Mouse (Mus musculus) cerebellum, postnatal 25 days (tissue): ENCODE measurements around the gene 4933415A04Rik.

Source experiments
- DNase-seq, 2 experiments: peaks; one replicate each; pipeline ENCODE4 v3.0.0; 2021; ENCODE audit warnings: mixed read lengths in 2 of 2

4933415A04Rik gene

DNA sequence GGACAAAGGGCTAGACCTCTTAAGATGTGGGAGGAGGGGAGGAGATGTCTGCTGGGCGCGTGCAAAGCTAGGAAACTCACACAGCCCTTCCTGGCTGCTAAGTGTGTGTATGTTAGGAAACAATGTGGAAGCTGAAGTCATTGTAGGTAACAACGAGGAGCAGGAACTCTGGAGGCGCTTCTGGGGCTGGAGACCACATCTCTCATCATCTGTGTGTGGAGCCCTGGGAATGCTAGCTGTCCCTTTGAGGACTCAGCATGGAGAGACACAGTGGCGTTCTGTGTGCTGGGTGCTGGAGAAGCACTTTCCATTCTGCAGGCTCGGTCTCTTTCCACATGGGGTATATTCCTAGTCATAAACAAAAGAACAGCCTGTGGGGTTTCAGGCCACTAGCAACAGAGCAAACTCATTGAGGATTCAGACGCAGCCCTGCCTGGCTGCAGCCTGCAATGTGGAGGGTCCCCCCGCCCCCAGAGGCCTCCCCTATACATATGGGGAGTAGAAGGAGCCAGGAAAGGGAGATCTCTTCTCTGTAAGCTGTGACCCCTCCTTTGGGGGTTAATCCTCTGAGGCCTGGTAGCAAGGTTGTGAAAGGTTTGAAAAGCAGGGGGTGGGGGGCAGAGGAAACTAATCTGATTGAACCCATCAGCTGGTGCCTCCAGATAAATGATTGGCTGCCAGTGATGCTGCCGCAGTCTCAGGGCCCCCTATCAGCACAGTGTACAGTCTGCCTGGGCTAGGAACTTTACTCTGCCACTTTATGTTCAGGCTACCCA is 11.3 kb upstream of the 4933415A04Rik start:
- no peak for DNase-seq

DNA sequence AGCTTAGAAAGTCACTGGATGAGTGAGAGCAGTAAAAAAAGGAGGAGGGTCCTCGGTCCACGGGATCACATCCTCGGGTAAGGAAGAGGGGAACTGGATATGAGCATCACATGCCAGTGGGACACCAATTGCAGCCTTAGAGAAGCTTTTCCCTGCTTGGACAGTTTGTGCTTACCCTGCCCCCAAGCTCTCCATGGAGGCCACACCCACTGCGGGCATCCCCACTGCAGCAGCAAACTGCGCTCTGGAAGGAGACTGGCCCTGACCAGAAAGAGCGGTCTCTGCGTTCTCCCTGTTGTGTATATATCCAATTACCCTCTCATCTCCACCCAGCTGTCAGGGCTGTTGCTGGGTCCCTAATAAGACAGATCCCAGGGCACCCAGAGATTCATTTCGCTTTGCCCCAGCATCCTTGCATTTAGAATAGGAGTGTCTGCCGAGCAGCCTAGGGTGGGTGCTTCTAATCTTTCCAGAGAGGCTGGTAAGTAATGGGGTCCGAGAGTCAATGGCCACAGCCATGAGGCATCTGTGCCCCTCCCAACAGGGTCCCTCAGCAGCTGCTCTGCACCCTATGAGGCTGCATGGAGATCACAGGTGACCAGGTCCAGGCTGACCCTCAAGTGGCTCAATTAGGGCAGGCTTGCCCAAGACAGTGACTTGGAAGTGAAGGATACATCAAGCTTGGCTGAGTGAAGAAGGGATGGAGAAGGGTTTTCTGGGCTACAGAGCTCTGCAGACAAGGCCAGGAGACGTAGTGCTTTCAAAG is 8.9 kb upstream of the 4933415A04Rik start:
- no peak for DNase-seq

GRCm38 (mm10) chr11:43585211-43586005 is 1.4 kb upstream of the 4933415A04Rik start:
- peak; percentile 34 to 45 for DNase-seq

DNA sequence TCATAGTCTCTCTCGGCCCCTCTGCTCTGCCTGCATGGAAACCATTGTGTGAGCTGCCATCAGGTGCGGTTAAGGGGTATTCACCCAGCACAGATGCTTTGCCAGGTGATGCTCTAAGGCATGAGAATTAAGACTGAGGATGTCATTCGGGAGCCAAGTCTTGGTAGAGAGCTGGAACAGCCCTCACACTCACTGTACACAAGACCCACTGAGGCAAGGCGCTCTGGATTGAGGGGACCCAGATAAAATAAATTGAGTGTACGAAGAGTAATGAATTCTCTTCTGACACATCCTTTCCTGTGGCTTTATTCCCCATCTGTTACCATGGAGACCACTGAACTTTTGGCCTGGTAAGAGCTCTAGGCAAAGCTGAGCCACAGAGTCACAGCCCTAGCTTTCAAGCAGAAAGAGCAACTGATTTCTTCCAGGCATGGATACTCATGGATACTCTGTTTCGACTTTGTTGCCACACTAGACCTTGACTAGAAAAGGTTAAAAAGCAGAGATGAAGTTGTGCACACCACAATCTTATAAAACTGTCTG is 2.8 kb downstream of the 4933415A04Rik start:
- no peak for DNase-seq

- DNase-seq: no peak
These were observed 14.6 kb downstream of the 4933415A04Rik start, which contains the start of gene Fabp6 for GRCm38 (mm10) chr11:43601440-43601839. Gene Fabp6 (minus strand): TSS chr11:43601540.

DNA sequence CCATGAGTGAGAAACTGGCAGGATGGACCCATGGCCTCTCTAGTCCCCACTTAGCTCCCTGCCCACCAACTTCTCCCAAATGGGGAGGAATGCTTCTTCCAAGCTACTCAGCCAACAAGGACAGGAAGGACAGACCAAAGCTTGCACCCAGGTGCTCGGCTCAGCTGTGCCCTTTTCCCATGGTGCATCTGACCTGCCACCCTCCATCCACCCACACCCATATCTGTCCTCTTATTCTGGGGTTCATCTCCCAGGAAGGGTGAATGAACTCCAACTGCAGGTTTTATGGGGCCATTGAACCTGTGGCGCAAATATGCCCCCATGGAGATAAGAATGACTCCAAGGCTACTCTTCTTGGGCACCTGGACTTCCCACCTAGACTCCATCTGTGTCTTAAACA is 17.4 kb downstream of the 4933415A04Rik start:
- DNase-seq: no peak

GRCm38 (mm10) chr11:43604891-43605290 is 18.1 kb downstream of the 4933415A04Rik start:
- DNase-seq: no peak

DNA sequence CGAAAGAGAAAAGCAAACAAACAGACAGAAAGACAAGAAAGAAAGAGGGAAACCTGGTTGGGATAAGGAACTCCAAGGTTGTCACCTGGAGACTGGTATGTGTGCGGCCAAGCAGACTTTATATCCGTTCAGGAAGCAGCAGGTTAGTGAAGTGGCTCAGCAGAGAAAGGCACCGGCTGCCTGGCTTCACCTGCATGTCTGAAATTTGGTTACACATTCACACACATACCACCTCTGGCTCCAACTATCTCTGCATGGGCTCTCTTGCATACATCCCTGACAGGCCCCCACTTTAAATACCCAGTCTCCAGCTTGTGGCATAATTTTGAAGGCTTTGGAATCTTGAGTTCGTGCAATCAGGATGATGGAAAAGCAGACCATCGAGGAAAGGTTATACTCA is 19.0 kb downstream of the 4933415A04Rik start:
- DNase-seq: no peak

DNA sequence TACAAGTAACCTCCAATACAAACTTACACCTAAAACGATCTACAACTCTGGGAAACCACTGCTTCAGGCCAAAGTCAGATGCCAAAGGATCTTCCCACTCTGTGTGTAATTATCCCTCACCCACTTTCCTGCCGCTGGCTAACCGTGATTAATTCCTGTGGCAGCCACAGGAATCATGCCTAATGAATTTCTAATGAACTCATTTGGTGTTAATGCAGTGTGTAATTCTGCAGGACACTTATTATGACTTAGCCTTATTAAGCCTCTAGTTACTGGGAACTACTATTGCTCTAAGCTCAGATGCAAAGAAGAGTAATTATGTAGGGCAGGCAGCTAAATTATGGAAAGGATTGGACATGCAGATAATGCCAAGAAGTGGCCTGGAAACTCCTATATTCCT is 21.6 kb downstream of the 4933415A04Rik start:
- no peak for DNase-seq

DNA sequence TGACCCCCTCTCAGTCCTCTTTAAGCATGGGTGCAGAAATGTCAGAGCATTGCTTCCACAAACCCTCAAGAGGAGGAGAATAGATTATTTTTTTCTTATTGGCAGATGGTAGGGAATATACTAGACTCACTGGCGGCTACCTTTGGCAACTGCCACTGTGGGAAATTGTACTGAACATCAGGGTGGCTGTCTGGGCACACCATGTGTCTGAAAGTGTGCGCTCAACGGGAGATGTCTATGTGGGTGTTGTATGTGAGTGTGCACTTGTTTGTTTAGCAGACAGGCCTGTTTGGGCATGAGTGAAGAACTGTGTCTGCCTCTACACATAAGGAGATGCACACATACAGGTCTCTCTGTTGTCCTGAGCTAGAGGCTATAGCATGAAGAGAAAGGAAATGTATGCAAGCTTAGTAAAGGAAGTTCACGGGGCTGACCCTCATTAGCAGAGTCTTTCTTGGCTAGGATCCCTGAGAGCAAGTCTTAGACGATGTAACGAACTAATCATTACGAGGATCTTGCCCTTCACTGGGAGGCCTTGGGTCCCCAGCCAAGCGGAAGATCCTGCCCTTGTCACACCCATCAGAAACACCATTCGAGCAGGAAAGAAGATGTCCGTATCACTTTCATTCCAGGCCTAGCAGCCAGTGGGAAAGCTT is 23.3 kb downstream of the 4933415A04Rik start:
- DNase-seq: no peak

GRCm38 (mm10) chr11:43610662-43611033 is 23.8 kb downstream of the 4933415A04Rik start:
- no peak for DNase-seq

GRCm38 (mm10) chr11:43612834-43613488 is 26.1 kb downstream of the 4933415A04Rik start:
- DNase-seq: peak; percentile 84 to 92

GRCm38 (mm10) chr11:43617924-43618323 is 31.1 kb downstream of the 4933415A04Rik start:
- DNase-seq: no peak

DNA sequence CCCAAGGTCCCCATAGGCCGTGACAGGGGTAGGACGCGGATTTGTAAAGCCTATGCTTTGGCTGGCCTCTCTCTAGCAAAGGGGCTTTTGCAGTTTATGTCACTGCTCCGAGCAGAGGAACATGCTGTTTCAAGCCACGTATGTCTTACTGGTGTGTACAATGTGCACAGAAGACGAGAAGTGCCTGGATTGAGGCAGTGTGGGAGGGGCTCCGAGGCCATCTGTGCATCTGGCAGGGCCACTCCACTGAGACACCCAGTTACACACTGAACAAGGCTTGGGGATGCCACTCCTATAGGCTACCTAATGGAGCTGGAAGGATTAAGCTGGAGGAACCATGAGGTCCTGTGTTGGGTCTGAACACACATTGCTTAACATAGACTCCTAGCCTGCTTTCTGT is 31.6 kb downstream of the 4933415A04Rik start:
- peak; percentile 53 to 65 for DNase-seq

- no peak for DNase-seq
These were observed 34.9 kb downstream of the 4933415A04Rik start for GRCm38 (mm10) chr11:43621769-43622168.

GRCm38 (mm10) chr11:43624341-43624740 is 37.5 kb downstream of the 4933415A04Rik start:
- peak in 1 of 2 experiments; percentile 22 for DNase-seq

DNA sequence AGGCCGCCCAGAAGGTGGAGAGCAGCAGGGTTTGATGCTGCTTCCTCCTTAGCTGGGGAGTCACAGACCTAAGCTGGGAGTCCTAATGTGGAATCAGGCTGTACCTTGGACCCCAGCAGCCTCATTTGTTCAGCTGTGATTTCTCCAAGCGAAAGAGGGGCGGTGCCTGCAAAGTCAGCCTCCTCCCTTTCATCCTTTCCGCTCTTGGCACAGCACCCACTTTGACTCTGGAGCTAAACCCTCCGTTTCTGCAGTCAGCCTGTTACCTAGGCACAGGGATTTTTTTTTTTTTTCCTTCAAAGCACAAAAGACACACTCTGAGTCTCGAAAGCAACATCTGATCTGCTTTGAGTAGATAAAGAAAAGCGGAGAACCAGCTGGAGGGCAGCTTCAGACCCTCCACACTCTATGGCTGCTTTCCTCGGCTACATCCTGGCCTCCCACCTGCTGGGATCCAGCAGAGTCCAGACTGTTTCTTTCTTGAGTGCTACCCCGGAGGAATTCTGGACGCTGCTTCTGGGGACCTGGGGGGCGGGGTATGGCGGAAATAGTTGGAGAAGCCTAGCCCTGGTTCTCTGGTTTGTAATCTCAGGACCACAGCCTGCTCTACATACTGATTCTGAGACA is 39.6 kb downstream of the 4933415A04Rik start:
- DNase-seq: peak; percentile 63 to 76

DNA sequence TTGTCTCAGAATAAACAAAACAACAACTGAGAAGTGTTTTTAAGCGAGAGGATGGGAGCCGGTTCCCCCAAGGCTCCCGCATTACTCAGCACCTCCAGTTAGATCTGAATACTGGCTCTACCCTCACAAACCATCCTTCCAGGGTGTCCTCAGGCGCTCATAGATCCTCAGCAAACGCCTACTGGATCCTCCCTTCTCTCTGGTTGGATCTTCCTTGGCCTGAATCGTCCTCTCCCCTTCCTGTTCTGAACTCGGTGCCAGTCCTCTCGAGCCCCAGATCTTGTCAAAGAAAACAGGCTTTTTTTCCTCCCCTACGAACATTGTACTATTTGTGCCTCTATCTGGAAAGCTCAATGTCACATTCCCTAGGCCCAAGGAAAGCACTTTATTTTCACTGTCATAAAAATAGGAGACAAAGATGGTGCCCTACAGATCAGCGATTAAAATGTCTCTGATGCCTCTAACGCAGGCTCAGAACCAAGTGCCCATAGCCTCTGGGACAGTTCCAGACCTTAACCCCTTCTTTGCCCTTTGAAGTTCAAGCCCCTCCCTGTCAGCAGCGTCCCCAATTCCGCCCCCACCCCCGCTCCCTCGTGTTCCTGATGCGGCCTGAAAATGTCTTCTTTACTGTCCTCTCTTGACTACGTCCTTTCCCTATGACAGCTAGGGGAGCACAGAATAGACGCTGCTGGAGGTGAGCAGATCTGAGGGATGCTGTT is 40.2 kb downstream of the 4933415A04Rik start:
- DNase-seq: peak in 1 of 2 experiments; percentile 43

DNA sequence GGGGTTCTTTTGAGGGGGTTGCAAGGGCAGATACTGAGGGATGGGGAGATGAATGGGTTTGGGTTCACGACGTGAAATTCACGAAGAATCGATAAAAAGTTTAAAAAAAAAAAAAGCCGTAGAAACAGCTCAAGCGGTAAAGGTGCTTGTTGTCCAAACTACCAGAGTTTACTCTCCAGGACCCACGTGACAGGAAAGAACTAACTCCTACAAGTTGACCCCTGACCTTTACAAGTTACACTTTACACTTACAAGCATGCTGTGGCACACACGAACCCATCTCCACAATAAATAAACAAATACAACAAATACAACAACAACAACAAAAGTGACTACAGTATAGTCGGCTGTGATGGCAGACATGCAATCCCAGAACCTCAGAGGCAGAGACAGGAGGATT is 44.8 kb downstream of the 4933415A04Rik start:
- DNase-seq: no peak

GRCm38 (mm10) chr11:43632566-43632965 is 45.7 kb downstream of the 4933415A04Rik start:
- no peak for DNase-seq

DNA sequence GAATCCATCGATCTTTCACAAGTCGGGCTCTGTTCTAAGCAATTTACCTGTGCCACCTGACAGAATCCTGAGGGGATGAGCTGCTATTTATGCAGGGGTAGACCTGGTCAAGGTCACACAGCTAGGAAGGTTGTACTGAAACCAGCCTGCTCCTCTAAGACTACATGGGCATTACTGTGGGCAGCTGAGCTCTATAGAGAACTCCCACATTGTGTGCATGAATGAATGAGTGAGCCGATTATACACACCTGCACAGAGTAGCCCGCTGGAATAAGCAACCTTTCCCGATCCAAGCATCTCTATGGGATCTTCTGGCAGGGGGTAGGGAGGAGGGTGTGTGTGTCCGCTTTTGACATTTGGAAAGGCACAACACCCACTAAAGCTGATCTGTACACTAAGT is 46.3 kb downstream of the 4933415A04Rik start:
- DNase-seq: no peak
